Mouse (Mus musculus) hindbrain, postnatal 0 days (tissue): Measurements from ENCODE around the gene Terf2. TPM values are rescaled to one million over a fixed set of nuclear protein-coding genes. Genes with fewer than 3 reads are reported as not detected.

Source experiments
- ATAC-seq: fragments of 200-750 bp; cut with Nextera tagmentation; 2 replicates; pipeline ENCODE4 v1.8.0; 2017; ENCODE audit warnings: mild to moderate bottlenecking, moderate TSS enrichment, moderate library complexity
- DNase-seq: peaks from one replicate; pipeline ENCODE4 v3.0.0-alpha.2; 2015; ENCODE audit warnings: low spot score
- H3K27ac ChIP-seq: fragments of 300-500 bp; sonication (generic); 2 replicates; pipeline ENCODE4 v1.5.1; 2014; ENCODE audit warnings: mild to moderate bottlenecking
- H3K27me3 ChIP-seq: fragments of 300-500 bp; sonication (generic); 2 replicates; pipeline ENCODE4 v1.6.1; 2014; ENCODE audit warnings: low read length, mixed read lengths; ENCODE audit not compliant: insufficient read depth
- H3K36me3 ChIP-seq: fragments of 300-500 bp; sonication (generic); 2 replicates; pipeline ENCODE4 v1.6.1; 2014; ENCODE audit warnings: low read length, mixed read lengths; ENCODE audit not compliant: insufficient read depth
- H3K4me1 ChIP-seq: fragments of 300-500 bp; sonication (generic); 2 replicates; pipeline ENCODE4 v1.6.1; 2014; ENCODE audit warnings: antibody characterized with exemption, low read length, mixed read lengths; ENCODE audit not compliant: insufficient read depth
- H3K4me2 ChIP-seq: fragments of 300-500 bp; sonication (generic); 2 replicates; pipeline ENCODE4 v1.6.1; 2014; ENCODE audit warnings: low read depth, mild to moderate bottlenecking, low read length, moderate library complexity, mixed read lengths
- H3K4me3 ChIP-seq: fragments of 300-500 bp; sonication (generic); 2 replicates; pipeline ENCODE4 v1.5.1; 2014; ENCODE audit warnings: low read length
- H3K9ac ChIP-seq: fragments of 300-500 bp; sonication (generic); replicated peaks from 2 replicates; pipeline ENCODE4 v1.6.1; 2014; ENCODE audit warnings: mild to moderate bottlenecking, low read length, moderate library complexity, mixed read lengths
- H3K9me3 ChIP-seq: fragments of 300-500 bp; sonication (generic); 2 replicates; pipeline ENCODE4 v1.6.1; 2016; ENCODE audit warnings: low read length, mixed read lengths
- CTCF ChIP-seq: IDR thresholded peaks from 2 replicates; pipeline ENCODE4 v1.5.1; 2016; ENCODE audit warnings: antibody characterized with exemption, control low read depth, low read depth
- WGBS: fragments of 180-500 bp; shearing (Covaris S2); extraction: QIAGEN DNeasy Blood & Tissue Kit; methylation state at CpG from one replicate; pipeline ENCODE4 v1.1.7; 2014; 5-methylcytosine and 5-hydroxymethylcytosine counted together
- polyA plus RNA-seq: library from polyadenylated mRNA; unstranded; fragments of >200 nt; fragmentation: Nextera tagmentation; extraction: Ambion mirVana; gene quantifications from 2 replicates; pipeline ENCODE4 v1.2.1, GENCODE M21; 2015
- total RNA-seq: library from RNA; depleted of rRNA; stranded (reverse); fragments of >200 nt; gene quantifications from 2 replicates; pipeline ENCODE4 v1.2.3, GENCODE M21; 2014

The Terf2 gene
- total and polyA plus RNA-seq, 2 experiments from 2014 or later: 15.5 to 23.2 TPM

DNA sequence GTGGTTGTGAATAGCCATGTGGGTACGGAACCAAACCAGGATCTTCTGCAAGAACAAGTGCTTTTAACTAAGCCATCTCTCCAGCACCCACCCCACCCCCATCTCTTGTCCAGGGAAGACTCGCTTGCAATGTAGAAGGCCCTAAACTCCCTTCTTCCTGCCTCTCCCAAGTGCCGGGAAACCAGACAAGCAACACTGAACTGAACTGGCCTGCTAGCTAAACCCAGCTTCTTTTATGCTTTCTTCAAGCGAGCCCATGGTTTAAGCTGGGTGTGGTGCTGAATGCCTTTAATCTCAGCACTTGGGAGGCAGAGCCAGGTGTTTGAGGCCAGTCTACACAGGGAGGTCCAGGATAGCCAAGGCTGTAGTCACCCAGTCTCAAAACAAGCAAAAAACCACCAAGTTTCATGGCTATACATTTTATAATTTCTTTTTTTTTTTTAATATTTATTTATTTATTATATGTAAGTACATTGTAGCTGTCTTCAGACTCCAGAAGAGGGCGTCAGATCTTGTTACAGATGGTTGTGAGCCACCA, 7.8 kb downstream of the Terf2 start:
- no peak for ATAC-seq
- no peak overlapping the region for H3K4me2 ChIP-seq
- peaks cover 9% of the 10 kb centered on the region; the same call in 1 of the 2 replicates for H3K36me3 ChIP-seq
- no peaks in the 10 kb centered on the region for H3K4me1 ChIP-seq
- TF ChIP-seq CTCF: no peak
- H3K4me3 ChIP-seq: no peak overlapping the region
- DNase-seq: no peak
- H3K9ac ChIP-seq: no peak overlapping the region
- H3K9me3 ChIP-seq: no peaks in the 10 kb centered on the region
- H3K27ac ChIP-seq: no peak overlapping the region
- WGBS: 95% methylated on average over 5 of the region's 5 CpGs
- H3K27me3 ChIP-seq: no peaks in the 10 kb centered on the region

DNA sequence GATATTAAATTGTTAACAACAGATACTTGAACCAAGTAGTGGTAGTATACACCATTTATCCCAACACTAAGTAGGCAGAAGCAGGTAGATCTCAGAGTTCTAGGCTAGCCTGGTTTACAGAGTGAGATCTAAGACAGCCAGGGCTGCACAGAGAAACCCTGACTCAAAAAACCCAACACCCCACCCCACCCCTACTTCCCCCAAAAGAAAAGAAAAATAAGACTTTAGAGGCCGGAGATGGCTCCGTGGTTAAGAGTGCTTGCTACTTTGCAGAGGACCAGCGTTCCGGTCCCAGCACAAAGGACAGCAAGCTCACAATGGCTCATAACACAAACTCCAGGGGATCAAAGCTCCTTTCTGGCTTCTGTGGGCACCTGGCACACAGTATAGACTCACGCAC, 10.3 kb downstream of the Terf2 start:
- Histone ChIP-seq H3K9ac (no peak overlapping the region), H3K4me3 (no peak overlapping the region), H3K27ac (no peak overlapping the region), H3K4me2 (no peak overlapping the region), H3K9me3 (no peaks in the 10 kb centered on the region), H3K27me3 (no peaks in the 10 kb centered on the region), H3K4me1 (no peaks in the 10 kb centered on the region), H3K36me3 (peaks cover 25% of the 10 kb centered on the region)
- 97% methylated on average over 5 of the region's 5 CpGs for WGBS
- DNase-seq (no peak), ATAC-seq (no peak)
- no peak for TF ChIP-seq CTCF

DNA sequence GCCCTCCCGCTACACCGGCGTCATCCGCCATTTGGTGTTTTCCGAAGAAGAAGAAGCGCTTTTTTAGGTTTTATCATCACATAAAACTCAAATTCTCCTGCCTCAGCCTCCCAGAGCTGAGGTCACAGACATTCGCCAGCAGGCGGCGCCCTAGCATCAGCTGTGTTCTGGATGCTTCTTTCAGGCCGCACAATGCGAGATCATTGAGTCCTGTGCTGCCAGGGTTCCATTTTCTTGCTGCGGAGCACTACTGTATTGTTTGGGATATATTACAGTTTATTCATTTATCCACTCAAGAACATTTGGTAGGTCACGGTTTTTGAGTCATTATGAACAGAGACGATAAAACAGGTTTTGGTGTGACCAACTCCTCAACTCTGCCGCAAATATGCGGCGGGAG, 11.0 kb downstream of the Terf2 start:
- WGBS: 97% methylated on average over 17 of the region's 17 CpGs
- no peak for TF ChIP-seq CTCF
- no peaks in the 10 kb centered on the region for H3K4me1 ChIP-seq
- no peak overlapping the region for H3K4me3 ChIP-seq
- H3K36me3 ChIP-seq: peaks cover 28% of the 10 kb centered on the region
- no peak overlapping the region for H3K27ac ChIP-seq
- ATAC-seq: no peak
- no peaks in the 10 kb centered on the region for H3K27me3 ChIP-seq
- H3K9ac ChIP-seq: no peak overlapping the region
- no peak for DNase-seq
- no peaks in the 10 kb centered on the region for H3K9me3 ChIP-seq
- H3K4me2 ChIP-seq: no peak overlapping the region

DNA sequence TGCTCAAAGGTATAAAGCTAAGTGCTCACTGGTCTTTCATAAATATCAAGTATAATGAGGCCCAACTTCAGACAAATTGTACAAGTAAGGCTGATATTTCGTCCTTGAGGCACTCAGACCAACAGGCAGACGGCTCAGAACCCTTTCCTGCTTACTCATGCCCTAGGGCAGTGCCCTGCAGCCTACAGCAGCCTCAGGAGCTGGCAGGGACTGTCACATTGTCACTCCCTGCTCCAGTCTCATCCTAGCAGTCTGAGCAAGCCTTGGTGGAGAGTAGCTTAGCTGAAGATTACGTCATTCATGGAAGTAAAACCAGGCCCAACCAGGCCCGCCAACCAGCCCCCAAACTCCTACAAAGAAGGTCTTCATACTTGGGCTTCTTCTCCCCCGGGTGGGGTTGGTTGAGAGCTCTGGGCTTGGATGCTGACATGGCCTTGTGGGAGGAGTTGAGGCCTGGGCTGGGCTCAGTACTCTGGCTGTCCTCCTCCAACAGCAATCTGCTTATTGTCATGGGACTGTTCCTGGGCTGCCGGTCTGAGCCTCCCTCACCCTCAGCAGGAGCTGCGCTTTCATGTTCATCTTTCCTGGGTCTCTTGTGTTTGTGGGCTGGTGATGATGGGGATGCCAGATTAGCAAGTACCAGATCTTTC, 20.0 kb downstream of the Terf2 start:
- DNase-seq: no peak
- no peak overlapping the region for H3K4me2 ChIP-seq
- H3K9ac ChIP-seq: no peak overlapping the region
- H3K4me3 ChIP-seq: no peak overlapping the region
- H3K27ac ChIP-seq: no peak overlapping the region
- H3K27me3 ChIP-seq: no peaks in the 10 kb centered on the region
- H3K36me3 ChIP-seq: peaks cover 53% of the 10 kb centered on the region
- H3K9me3 ChIP-seq: no peaks in the 10 kb centered on the region
- no peak for TF ChIP-seq CTCF
- H3K4me1 ChIP-seq: no peaks in the 10 kb centered on the region
- ATAC-seq: no peak
- WGBS: 93% methylated on average over 7 of the region's 7 CpGs

DNA sequence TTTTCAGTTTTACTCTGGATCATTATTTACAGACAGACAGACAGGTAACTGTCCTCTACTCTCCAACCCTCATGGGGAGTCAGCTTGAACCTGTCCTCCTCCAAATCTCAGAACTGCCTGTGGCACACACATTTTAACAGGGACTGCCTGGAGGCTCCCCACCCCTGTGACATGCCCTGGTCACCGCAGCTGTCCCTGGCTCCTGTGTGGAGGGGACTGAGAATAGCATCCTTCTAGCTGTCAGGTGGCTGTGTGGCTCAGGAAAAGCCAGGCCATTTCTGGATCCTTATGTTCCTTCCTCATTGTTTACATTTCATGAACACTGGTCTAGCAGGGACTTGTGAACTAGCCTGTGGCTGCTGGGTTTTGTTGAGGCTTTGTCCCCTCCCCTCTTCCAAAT, 22.2 kb downstream of the Terf2 start:
- TF ChIP-seq CTCF: no peak
- H3K36me3 ChIP-seq: peaks cover 52% of the 10 kb centered on the region
- DNase-seq: no peak
- H3K9ac ChIP-seq: no peak overlapping the region
- no peaks in the 10 kb centered on the region for H3K27me3 ChIP-seq
- no peaks in the 10 kb centered on the region for H3K9me3 ChIP-seq
- ATAC-seq: no peak
- H3K4me1 ChIP-seq: no peaks in the 10 kb centered on the region
- WGBS: 73% methylated on average over 1 of the region's 1 CpGs
- H3K4me3 ChIP-seq: no peak overlapping the region
- no peak overlapping the region for H3K27ac ChIP-seq
- no peak overlapping the region for H3K4me2 ChIP-seq

DNA sequence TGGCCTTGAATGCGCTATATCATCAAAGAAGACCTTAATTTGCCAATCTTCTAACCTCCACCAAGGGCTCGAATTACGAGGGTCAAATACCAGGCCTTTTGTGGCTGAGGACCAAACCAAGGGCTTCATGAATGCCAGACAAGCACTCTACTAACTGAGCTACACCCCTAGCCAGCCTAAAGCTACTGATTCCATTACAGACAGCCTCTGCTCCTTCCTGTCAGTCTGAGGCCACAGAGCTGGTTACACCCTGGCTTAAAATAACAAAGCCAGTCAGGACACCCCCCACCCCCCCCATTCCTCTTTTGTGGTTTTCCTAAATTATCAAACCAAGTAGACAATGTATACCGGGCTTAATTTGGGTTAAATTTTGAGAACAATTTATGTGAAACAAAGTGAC, 22.6 kb downstream of the Terf2 start:
- Histone ChIP-seq H3K9ac (no peak overlapping the region), H3K4me1 (no peaks in the 10 kb centered on the region), H3K27me3 (no peaks in the 10 kb centered on the region), H3K4me2 (no peak overlapping the region), H3K4me3 (no peak overlapping the region), H3K9me3 (no peaks in the 10 kb centered on the region), H3K27ac (no peak overlapping the region), H3K36me3 (peaks cover 49% of the 10 kb centered on the region)
- DNase-seq (no peak), ATAC-seq (no peak)
- TF ChIP-seq CTCF: no peak
- WGBS: 89% methylated on average over 4 of the region's 4 CpGs
